Mouse (Mus musculus) kidney, adult 2 months (tissue): Measurements from ENCODE around the gene Psmb5. TPM values are rescaled to one million over a fixed set of nuclear protein-coding genes. Genes with fewer than 3 reads are reported as not detected.

Source experiments
- DNase-seq: peaks from one replicate; pipeline ENCODE4 v3.0.0; 2021
- H3K27ac ChIP-seq: fragments of 200-500 bp; 2 replicates; pipeline ENCODE4 v1.5.1; 2012; ENCODE audit warnings: low read depth, low read length, control low read depth, inconsistent platforms; ENCODE audit not compliant: insufficient read depth
- H3K27me3 ChIP-seq: fragments of 200-500 bp; replicated peaks from 2 replicates; pipeline ENCODE4 v1.6.1; 2012; ENCODE audit warnings: mild to moderate bottlenecking, moderate library complexity, low read length, inconsistent platforms; ENCODE audit not compliant: control insufficient read depth, insufficient read depth
- H3K36me3 ChIP-seq: fragments of 200-500 bp; 2 replicates; pipeline ENCODE4 v1.6.1; 2012; ENCODE audit warnings: mild to moderate bottlenecking, moderate library complexity, low read length, inconsistent platforms; ENCODE audit not compliant: control insufficient read depth, insufficient read depth
- H3K4me1 ChIP-seq: fragments of 200-500 bp; 2 replicates; pipeline ENCODE4 v1.6.1; 2011; ENCODE audit warnings: low read length; ENCODE audit not compliant: control insufficient read depth, insufficient read depth
- H3K4me3 ChIP-seq: fragments of 200-500 bp; 2 replicates; pipeline ENCODE4 v1.5.1; 2011; ENCODE audit warnings: mild to moderate bottlenecking, low read depth, low read length, control low read depth; ENCODE audit not compliant: insufficient read depth
- CTCF ChIP-seq: fragments of 200-500 bp; conservative IDR thresholded peaks from 2 replicates; pipeline ENCODE4 v1.5.1; 2011; ENCODE audit warnings: low read depth, mild to moderate bottlenecking, control low read depth, low read length, moderate library complexity, mixed read lengths; ENCODE audit not compliant: insufficient read depth, insufficient read length
- POLR2A ChIP-seq: fragments of 200-500 bp; IDR thresholded peaks from one replicate; pipeline ENCODE4 v1.6.1; 2011; ENCODE audit warnings: low read depth, low read length, control low read depth
- WGBS: fragments of 180-500 bp; shearing (Covaris S2); methylation state at CpG from one replicate; pipeline ENCODE4 v1.1.7; 2018; 5-methylcytosine and 5-hydroxymethylcytosine counted together
- polyA plus RNA-seq: library from polyadenylated mRNA; depleted of rRNA; stranded (reverse); fragments of >200 nt; gene quantifications from 2 replicates; pipeline ENCODE4 v1.2.3, GENCODE M21; 2012

The Psmb5 gene
- polyA plus RNA-seq, 1 experiment, result 276 TPM

GRCm38 (mm10) chr14:54650621-54651454 lies 33.0 kb upstream of the Psmb5 start:
- WGBS, result 53% methylated on average over 23 of the region's 23 CpGs
- peak; percentile 89 for DNase-seq
- H3K4me1 ChIP-seq, result peaks cover 13% of the 10 kb centered on the region
- TF ChIP-seq CTCF (peak; percentile 95), POLR2A (no peak)
- H3K27ac ChIP-seq, result no peak overlapping the region
- H3K36me3 ChIP-seq, result peaks cover 7% of the 10 kb centered on the region; the same call in 1 of the 2 replicates
- no peaks in the 10 kb centered on the region for H3K27me3 ChIP-seq
- no peak overlapping the region for H3K4me3 ChIP-seq

GRCm38 (mm10) chr14:54647900-54648299 lies 30.1 kb upstream of the Psmb5 start:
- no peaks in the 10 kb centered on the region for H3K27me3 ChIP-seq
- 80% methylated on average over 4 of the region's 4 CpGs for whole genome bisulfite sequencing
- peaks cover 5% of the 10 kb centered on the region for H3K4me1 ChIP-seq
- no peak overlapping the region for H3K4me3 ChIP-seq
- peaks cover 13% of the 10 kb centered on the region for H3K36me3 ChIP-seq
- no peak for DNase-seq
- TF ChIP-seq POLR2A (no peak), CTCF (no peak)
- no peak overlapping the region for H3K27ac ChIP-seq

- Histone ChIP-seq H3K36me3 (peaks cover 13% of the 10 kb centered on the region), H3K27me3 (no peaks in the 10 kb centered on the region), H3K27ac (no peak overlapping the region), H3K4me1 (no peaks in the 10 kb centered on the region; the same call in 1 of the 2 replicates), H3K4me3 (no peak overlapping the region)
- TF ChIP-seq POLR2A (no peak), CTCF (0 out of 2 replicates have a peak, but pooled peaks have one; percentile 21)
- DNase-seq, result no peak
- WGBS, result 90% methylated on average over 8 of the region's 8 CpGs
Observed at GRCm38 (mm10) chr14:54646898-54647636, 29.2 kb upstream of the Psmb5 start.

GRCm38 (mm10) chr14:54646455-54646854 lies 28.6 kb upstream of the Psmb5 start:
- Histone ChIP-seq H3K27me3 (no peaks in the 10 kb centered on the region), H3K36me3 (peaks cover 13% of the 10 kb centered on the region), H3K4me1 (no peaks in the 10 kb centered on the region), H3K27ac (no peak overlapping the region), H3K4me3 (no peak overlapping the region)
- DNase-seq, result no peak
- 92% methylated on average over 17 of the region's 17 CpGs for WGBS
- no peak for TF ChIP-seq POLR2A
- TF ChIP-seq CTCF, result no peak

GRCm38 (mm10) chr14:54644294-54644693 lies 26.5 kb upstream of the Psmb5 start:
- no peak for TF ChIP-seq POLR2A
- TF ChIP-seq CTCF, result no peak
- 69% methylated on average over 9 of the region's 9 CpGs for WGBS

GRCm38 (mm10) chr14:54643011-54643410 lies 25.2 kb upstream of the Psmb5 start:
- no peak for TF ChIP-seq POLR2A
- no peak for TF ChIP-seq CTCF
- Histone ChIP-seq H3K36me3 (peaks cover 10% of the 10 kb centered on the region), H3K4me1 (no peaks in the 10 kb centered on the region), H3K27ac (no peak overlapping the region), H3K4me3 (no peak overlapping the region), H3K27me3 (no peaks in the 10 kb centered on the region)
- no peak for DNase-seq
- 88% methylated on average over 2 of the region's 2 CpGs for WGBS

More at GRCm38 (mm10) chr14:54644294-54644693, 26.5 kb upstream of the Psmb5 start:
- no peak for DNase-seq
- Histone ChIP-seq H3K27ac (no peak overlapping the region), H3K4me3 (no peak overlapping the region), H3K36me3 (peaks cover 10% of the 10 kb centered on the region), H3K27me3 (no peaks in the 10 kb centered on the region), H3K4me1 (no peaks in the 10 kb centered on the region)

GRCm38 (mm10) chr14:54642224-54642944 lies 24.6 kb upstream of the Psmb5 start:
- Histone ChIP-seq H3K27me3 (no peaks in the 10 kb centered on the region), H3K4me1 (no peaks in the 10 kb centered on the region), H3K27ac (no peak overlapping the region), H3K4me3 (no peak overlapping the region), H3K36me3 (peaks cover 10% of the 10 kb centered on the region)
- DNase-seq, result no peak
- no peak for TF ChIP-seq CTCF
- TF ChIP-seq POLR2A, result no peak
- 86% methylated on average over 25 of the region's 25 CpGs for WGBS
